Mouse (Mus musculus) cerebellum, adult 2 months (tissue): ENCODE results near the gene Rapgef2. TPM values are rescaled to one million over a fixed set of nuclear protein-coding genes. Genes with fewer than 3 reads are reported as not detected.
A peak's percentile ranks its signal among the peaks of the same experiment; 100 is the strongest.

Experiments
- DNase-seq, 2 experiments: peaks; one replicate each; pipeline ENCODE4 v3.0.0; 2021
- H3K27ac ChIP-seq: fragments of 200-500 bp; 2 replicates; pipeline ENCODE4 v1.5.1; 2012; ENCODE audit warnings: low read length, control low read depth, inconsistent platforms; ENCODE audit not compliant: insufficient read depth
- H3K27me3 ChIP-seq: fragments of 200-500 bp; 2 replicates; pipeline ENCODE4 v1.6.1; 2012; ENCODE audit warnings: inconsistent platforms, mild to moderate bottlenecking, low read length, moderate library complexity; ENCODE audit not compliant: control insufficient read depth, insufficient read depth
- H3K4me1 ChIP-seq: fragments of 200-500 bp; 2 replicates; pipeline ENCODE4 v1.6.1; 2011; ENCODE audit warnings: low read length; ENCODE audit not compliant: control insufficient read depth, insufficient read depth
- H3K4me3 ChIP-seq: fragments of 200-500 bp; replicated peaks from 2 replicates; pipeline ENCODE3; 2011; ENCODE audit warnings: mild to moderate bottlenecking, low read depth, low read length, control low read depth; ENCODE audit not compliant: insufficient read depth
- CTCF ChIP-seq: fragments of 200-500 bp; IDR thresholded peaks from 2 replicates; pipeline ENCODE4 v1.5.1; 2011; ENCODE audit warnings: low read depth, mild to moderate bottlenecking, control low read depth, low read length, moderate library complexity, borderline replicate concordance; ENCODE audit not compliant: insufficient read depth
- POLR2A ChIP-seq: fragments of 200-500 bp; IDR thresholded peaks from 2 replicates; pipeline ENCODE4 v1.6.1; 2011; ENCODE audit warnings: low read length, control low read depth, borderline replicate concordance; ENCODE audit not compliant: insufficient read depth
- WGBS: fragments of 180-500 bp; shearing (Covaris S2); methylation state at CpG from one replicate; pipeline ENCODE4 v1.1.7; 2018; 5-methylcytosine and 5-hydroxymethylcytosine counted together
- polyA plus RNA-seq: library from polyadenylated mRNA; depleted of rRNA; stranded (reverse); fragments of >200 nt; gene quantifications from 2 replicates; pipeline ENCODE4 v1.2.3, GENCODE M21; 2012

Gene Rapgef2
- polyA plus RNA-seq, 1 experiment = 30.5 TPM

DNA sequence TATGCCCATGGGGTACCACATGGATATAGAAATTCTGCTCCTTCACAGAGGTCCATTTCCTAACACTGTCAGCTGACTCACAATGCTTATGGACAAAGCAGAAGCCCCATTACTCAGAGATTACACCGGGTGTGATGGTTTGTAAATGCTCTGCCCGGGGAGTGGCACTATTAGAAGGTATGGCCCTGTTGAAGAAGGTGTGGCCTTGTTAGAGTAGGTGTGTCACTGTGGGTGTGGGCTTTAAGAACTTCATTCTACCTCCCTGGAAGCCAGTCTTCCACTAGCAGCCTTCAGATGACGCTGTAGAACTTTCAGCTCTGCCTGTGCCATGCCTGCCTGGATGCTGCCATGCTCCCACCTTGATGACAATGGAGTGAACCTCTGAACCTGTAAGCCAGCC lies 32.3 kb downstream of the Rapgef2 start:
- Histone ChIP-seq H3K4me3 (no peak overlapping the region), H3K4me1 (peaks cover 21% of the 10 kb centered on the region), H3K27ac (no peak overlapping the region), H3K27me3 (no peaks in the 10 kb centered on the region)
- WGBS = 91% methylated on average over 3 of the region's 3 CpGs
- no peak for DNase-seq
- no peak for TF ChIP-seq CTCF
- TF ChIP-seq POLR2A = no peak

DNA sequence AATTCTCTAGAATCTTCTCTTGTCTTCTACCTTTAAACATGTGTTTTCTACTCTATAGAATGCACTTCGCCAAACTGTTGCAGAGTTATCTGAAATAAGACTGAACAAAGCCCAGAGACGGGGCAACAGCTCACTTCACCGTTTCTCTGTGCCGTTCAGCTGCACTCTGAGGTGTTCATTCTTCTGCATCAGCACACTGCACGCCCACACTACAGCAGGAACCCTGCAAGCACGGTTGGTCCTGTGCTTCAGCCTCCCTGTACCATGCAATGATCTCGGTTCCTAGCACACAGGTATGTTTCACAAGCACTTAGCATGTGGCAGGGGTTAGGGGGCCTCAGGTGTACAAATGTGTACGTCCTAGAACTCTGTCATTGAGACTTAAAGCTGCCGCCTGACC lies 32.9 kb downstream of the Rapgef2 start:
- H3K4me3 ChIP-seq = no peak overlapping the region
- H3K27me3 ChIP-seq = no peaks in the 10 kb centered on the region
- no peak overlapping the region for H3K27ac ChIP-seq
- TF ChIP-seq CTCF (no peak), POLR2A (no peak)
- H3K4me1 ChIP-seq = peaks cover 23% of the 10 kb centered on the region
- DNase-seq = no peak
- 43% methylated on average over 9 of the region's 9 CpGs for WGBS

DNA sequence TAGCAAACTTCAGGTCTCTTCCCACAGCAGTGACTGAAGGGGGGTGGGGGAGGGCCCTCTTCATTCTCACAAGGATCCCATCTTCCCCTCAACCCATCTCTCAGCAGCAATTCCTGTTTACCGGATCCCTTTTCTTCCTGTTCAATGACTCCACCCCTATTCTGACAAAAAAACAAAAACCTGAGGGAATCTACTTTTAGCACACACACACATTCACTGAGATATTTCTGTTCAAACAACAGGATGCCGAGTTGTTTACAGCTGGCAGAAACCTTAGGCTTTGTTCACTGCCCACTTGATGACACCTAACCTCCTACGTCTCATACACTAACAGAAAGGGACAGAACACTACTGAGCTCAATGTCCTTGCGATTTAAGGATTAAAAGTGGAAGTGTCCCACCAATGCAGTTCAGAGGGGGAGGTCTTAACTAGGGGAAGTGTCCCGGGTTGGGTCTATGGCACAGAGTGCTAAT lies 33.4 kb downstream of the Rapgef2 start:
- WGBS = 52% methylated on average over 5 of the region's 5 CpGs
- H3K4me3 ChIP-seq = no peak overlapping the region
- no peak overlapping the region for H3K27ac ChIP-seq

DNA sequence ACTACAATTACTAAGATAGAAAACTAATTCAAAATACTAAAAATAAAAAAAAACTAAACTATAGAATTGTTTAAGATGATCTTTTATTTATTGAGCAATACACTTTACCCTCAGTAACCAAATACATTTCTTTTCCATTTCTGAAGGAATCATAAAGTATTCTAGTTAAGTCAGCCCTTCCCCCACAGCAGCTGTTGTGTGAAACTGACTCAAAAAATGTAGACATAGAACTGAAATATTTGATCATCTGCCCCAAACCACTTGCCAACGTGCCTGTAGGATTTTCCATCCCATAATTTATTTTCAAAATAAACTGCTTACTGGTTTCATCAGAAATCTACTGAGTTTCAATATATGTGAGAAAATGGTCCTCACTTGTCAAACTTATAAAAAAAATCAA lies 36.4 kb downstream of the Rapgef2 start:
- Histone ChIP-seq H3K27ac (no peak overlapping the region), H3K4me3 (no peak overlapping the region), H3K27me3 (no peaks in the 10 kb centered on the region), H3K4me1 (peaks cover 19% of the 10 kb centered on the region)
- 8% methylated on average over 1 of the region's 1 CpGs for WGBS
- peak; percentile 39 to 65 for DNase-seq
- TF ChIP-seq CTCF (no peak), POLR2A (no peak)

More for the DNA sequence above, 33.4 kb downstream of the Rapgef2 start:
- Histone ChIP-seq H3K27me3 (no peaks in the 10 kb centered on the region), H3K4me1 (peaks cover 23% of the 10 kb centered on the region)
- TF ChIP-seq POLR2A (no peak), CTCF (no peak)
- no peak for DNase-seq

DNA sequence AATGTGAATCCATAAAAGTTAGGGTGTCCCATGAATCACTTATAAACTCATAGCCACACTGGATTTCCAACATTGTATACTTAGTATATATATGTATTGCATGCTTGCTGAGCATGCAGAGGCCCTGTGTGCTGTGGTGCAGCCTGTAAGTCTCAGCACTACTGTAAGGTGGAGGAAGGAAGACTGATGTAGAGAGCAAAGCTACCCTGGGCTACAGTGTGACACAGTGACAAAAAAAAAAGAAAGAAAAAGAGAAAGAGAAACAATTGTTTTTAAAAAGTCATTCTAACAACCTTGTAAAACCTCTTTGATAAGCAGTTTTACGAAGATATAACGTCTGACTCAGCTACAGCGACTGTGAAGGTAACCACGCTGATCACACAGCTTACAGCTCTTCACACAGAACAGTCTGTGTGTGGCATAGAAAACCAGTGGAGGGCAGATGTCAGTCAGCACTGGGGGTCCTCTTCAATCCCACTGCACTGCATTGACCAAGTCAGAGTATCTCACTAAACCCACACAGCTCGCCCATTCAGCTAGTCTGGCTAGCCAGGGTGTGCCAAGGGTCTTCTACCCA lies 37.6 kb downstream of the Rapgef2 start:
- Histone ChIP-seq H3K4me3 (no peak overlapping the region), H3K4me1 (peaks cover 19% of the 10 kb centered on the region), H3K27ac (no peak overlapping the region), H3K27me3 (no peaks in the 10 kb centered on the region)
- no peak for DNase-seq
- TF ChIP-seq POLR2A (no peak), CTCF (no peak)
- WGBS = 90% methylated on average over 5 of the region's 5 CpGs

DNA sequence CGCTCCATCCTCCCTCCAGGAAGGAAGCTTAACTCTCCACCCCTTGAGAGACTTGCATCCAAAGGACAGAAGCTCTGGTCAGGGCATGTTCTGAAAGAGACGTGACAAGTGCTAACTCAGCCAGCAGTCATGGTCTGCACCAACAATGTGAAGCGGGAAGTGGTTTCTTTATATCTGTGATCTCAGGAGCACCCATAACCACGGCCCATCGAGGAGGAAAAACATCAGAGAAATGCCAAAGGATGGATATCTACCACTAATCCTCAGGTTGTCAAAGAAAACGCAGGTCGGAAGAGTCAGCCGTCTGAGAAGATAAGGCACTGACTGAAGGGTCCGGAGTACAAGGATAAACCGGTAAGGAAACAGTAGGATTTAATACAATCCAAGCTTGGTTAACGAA lies 38.1 kb downstream of the Rapgef2 start:
- Histone ChIP-seq H3K4me1 (peaks cover 15% of the 10 kb centered on the region), H3K27ac (no peak overlapping the region), H3K4me3 (no peak overlapping the region), H3K27me3 (no peaks in the 10 kb centered on the region)
- no peak for DNase-seq
- TF ChIP-seq POLR2A (no peak), CTCF (no peak)
- WGBS = 90% methylated on average over 11 of the region's 11 CpGs

DNA sequence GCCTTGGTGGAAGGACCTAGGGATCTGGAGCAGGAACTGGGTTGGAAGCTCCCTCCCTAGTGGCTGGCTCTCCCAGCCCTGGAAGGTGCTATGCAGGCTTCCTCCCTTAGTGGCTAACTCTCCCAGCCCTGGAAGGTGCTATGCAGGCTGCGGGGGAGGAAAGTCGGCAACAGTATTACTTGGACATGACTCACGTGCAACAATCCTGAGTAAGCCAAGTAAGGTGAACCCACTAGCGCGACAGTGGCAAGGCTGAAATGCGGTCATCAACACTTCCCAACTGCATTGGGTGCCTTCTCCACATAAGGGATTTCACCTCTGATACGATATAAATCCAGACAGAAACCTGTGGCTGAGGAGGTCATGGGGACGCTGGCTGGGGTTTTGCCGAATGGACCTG lies 42.0 kb downstream of the Rapgef2 start:
- no peak overlapping the region for H3K4me3 ChIP-seq
- H3K27me3 ChIP-seq = no peaks in the 10 kb centered on the region
- H3K27ac ChIP-seq = no peak overlapping the region
- no peak for TF ChIP-seq POLR2A
- no peak for TF ChIP-seq CTCF
- 77% methylated on average over 9 of the region's 9 CpGs for WGBS
- peaks cover 7% of the 10 kb centered on the region for H3K4me1 ChIP-seq
- DNase-seq = no peak

DNA sequence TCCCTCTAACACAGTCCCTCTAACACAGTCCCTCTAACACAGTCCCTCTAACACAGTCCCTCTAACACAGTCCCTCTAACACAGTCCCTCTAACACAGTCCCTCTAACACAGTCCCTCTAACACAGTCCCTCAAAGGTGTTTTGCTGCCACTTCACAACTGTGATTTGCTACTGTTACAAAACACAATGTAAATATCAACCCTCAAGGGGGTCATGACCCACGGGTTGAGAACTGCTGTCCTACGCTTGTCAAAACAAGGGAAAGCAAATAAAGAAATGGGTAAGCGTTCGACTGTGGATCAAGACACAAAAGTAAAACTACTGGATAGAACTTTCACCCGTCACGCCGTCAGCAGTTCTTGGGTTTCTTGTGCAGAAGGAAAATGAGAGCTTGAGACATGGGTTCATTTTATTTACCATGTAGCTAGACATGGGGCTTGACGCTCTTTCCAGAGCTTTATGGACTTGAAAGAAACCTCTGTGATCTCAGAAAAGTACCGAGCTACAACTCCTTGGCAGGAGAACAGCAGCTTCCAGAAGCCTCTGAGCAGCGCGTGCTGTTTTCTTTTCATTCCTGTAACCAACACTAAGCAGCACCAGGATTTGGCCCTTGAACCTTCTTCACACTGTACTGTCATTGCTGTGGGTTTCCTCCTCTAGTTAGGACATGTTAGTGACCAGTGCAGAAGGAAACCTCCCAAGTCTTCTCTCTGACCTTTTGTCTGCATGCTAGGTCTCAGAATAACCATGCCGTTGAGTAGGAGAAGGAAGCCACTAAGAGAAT lies 43.2 kb downstream of the Rapgef2 start:
- no peak for DNase-seq
- Histone ChIP-seq H3K27me3 (no peaks in the 10 kb centered on the region), H3K27ac (no peak overlapping the region), H3K4me1 (peaks cover 9% of the 10 kb centered on the region), H3K4me3 (no peak overlapping the region)
- WGBS = 81% methylated on average over 12 of the region's 12 CpGs
- TF ChIP-seq POLR2A (no peak), CTCF (no peak)
